Mouse (Mus musculus) C2C12 (cell line): Measurements from ENCODE around the gene P2ry14. TPM values are rescaled to one million over a fixed set of nuclear protein-coding genes. Genes with fewer than 3 reads are reported as not detected.

Experiments used
- H3K27me3 ChIP-seq: one replicate; pipeline ENCODE4 v1.6.1; 2011; ENCODE audit not compliant: control insufficient read depth, insufficient read depth, insufficient read length
- H3K36me3 ChIP-seq: one replicate; pipeline ENCODE4 v1.6.1; 2011; ENCODE audit not compliant: control insufficient read depth, insufficient read depth
- H3K4me3 ChIP-seq: one replicate; pipeline ENCODE4 v1.5.1; 2011; ENCODE audit warnings: mild to moderate bottlenecking, control low read depth; ENCODE audit not compliant: poor library complexity, insufficient read depth, severe bottlenecking
- H3K79me2 ChIP-seq: one replicate; pipeline ENCODE4 v1.6.1; 2011; ENCODE audit not compliant: control insufficient read depth, insufficient read depth
- H3K79me3 ChIP-seq: one replicate; pipeline ENCODE4 v1.6.1; 2011; ENCODE audit warnings: low read depth, control low read depth
- H3ac ChIP-seq: one replicate; pipeline ENCODE3; 2011; ENCODE audit warnings: low read depth; ENCODE audit not compliant: control insufficient read depth, insufficient read length
- CEBPB ChIP-seq: IDR thresholded peaks from one replicate; pipeline ENCODE4 v1.6.1; 2011; ENCODE audit warnings: low read depth, mild to moderate bottlenecking, control low read depth, moderate library complexity
- CTCF ChIP-seq: IDR thresholded peaks from one replicate; pipeline ENCODE4 v1.5.1; 2011; ENCODE audit not compliant: control insufficient read depth, insufficient read depth, insufficient read length
- FOSL1 ChIP-seq: IDR thresholded peaks from one replicate; pipeline ENCODE4 v1.8.0; 2011; ENCODE audit warnings: mild to moderate bottlenecking, low read length; ENCODE audit not compliant: poor library complexity, insufficient read depth, severe bottlenecking
- MAX ChIP-seq: IDR thresholded peaks from one replicate; pipeline ENCODE4 v1.6.1; 2011; ENCODE audit warnings: mild to moderate bottlenecking, control low read depth
- MYOD1 ChIP-seq: IDR thresholded peaks from one replicate; pipeline ENCODE4 v1.6.1; 2011; ENCODE audit warnings: low read depth; ENCODE audit not compliant: control insufficient read depth, insufficient read length
- MYOG ChIP-seq: IDR thresholded peaks from one replicate; pipeline ENCODE4 v1.6.1; 2011; ENCODE audit not compliant: control insufficient read depth, insufficient read length; ENCODE audit errors: extremely low read depth
- USF1 ChIP-seq: IDR thresholded peaks from one replicate; pipeline ENCODE4 v1.6.1; 2011; ENCODE audit warnings: low read depth, mild to moderate bottlenecking, control low read depth, moderate library complexity
- polyA plus RNA-seq: library from polyadenylated mRNA; unstranded; fragments of >200 nt; fragmentation: generic; extraction: Trizol; gene quantifications from one replicate; pipeline ENCODE4 v1.2.1, GENCODE M21; 2012; ENCODE audit warnings: missing spikeins

Gene P2ry14
- polyA plus RNA-seq, 1 experiment = not detected

GRCm38 (mm10) chr3:59131081-59131480, 22.3 kb downstream of the P2ry14 start:
- no peak overlapping the region for H3ac ChIP-seq
- H3K79me3 ChIP-seq = no peaks in the 10 kb centered on the region
- H3K4me3 ChIP-seq = no peak overlapping the region
- no peaks in the 10 kb centered on the region for H3K36me3 ChIP-seq
- no peak for TF ChIP-seq CTCF
- TF ChIP-seq MYOG = no peak
- TF ChIP-seq FOSL1 = no peak
- TF ChIP-seq MAX = no peak
- no peak for TF ChIP-seq MYOD1
- no peak for TF ChIP-seq CEBPB
- no peak for TF ChIP-seq USF1
- H3K27me3 ChIP-seq = no peaks in the 10 kb centered on the region
- no peaks in the 10 kb centered on the region for H3K79me2 ChIP-seq

GRCm38 (mm10) chr3:59130431-59130830, 23.0 kb downstream of the P2ry14 start:
- no peak overlapping the region for H3ac ChIP-seq
- no peak overlapping the region for H3K4me3 ChIP-seq
- no peaks in the 10 kb centered on the region for H3K79me2 ChIP-seq
- H3K36me3 ChIP-seq = no peaks in the 10 kb centered on the region
- H3K27me3 ChIP-seq = no peaks in the 10 kb centered on the region
- H3K79me3 ChIP-seq = no peaks in the 10 kb centered on the region
- no peak for TF ChIP-seq CEBPB
- no peak for TF ChIP-seq FOSL1
- no peak for TF ChIP-seq MAX
- TF ChIP-seq MYOG = no peak
- TF ChIP-seq CTCF = no peak
- no peak for TF ChIP-seq MYOD1
- TF ChIP-seq USF1 = no peak

GRCm38 (mm10) chr3:59129547-59129946, 23.9 kb downstream of the P2ry14 start:
- Histone ChIP-seq H3K36me3 (no peaks in the 10 kb centered on the region), H3K4me3 (no peak overlapping the region), H3K27me3 (no peaks in the 10 kb centered on the region), H3K79me2 (no peaks in the 10 kb centered on the region), H3ac (no peak overlapping the region), H3K79me3 (no peaks in the 10 kb centered on the region)
- TF ChIP-seq CEBPB = no peak
- TF ChIP-seq MYOG = no peak
- TF ChIP-seq USF1 = no peak
- no peak for TF ChIP-seq CTCF
- TF ChIP-seq FOSL1 = no peak
- no peak for TF ChIP-seq MAX
- no peak for TF ChIP-seq MYOD1

- Histone ChIP-seq H3K36me3 (no peaks in the 10 kb centered on the region), H3K4me3 (no peak overlapping the region), H3K79me3 (no peaks in the 10 kb centered on the region), H3K79me2 (no peaks in the 10 kb centered on the region), H3ac (no peak overlapping the region), H3K27me3 (no peaks in the 10 kb centered on the region)
- TF ChIP-seq FOSL1 (no peak), CTCF (no peak), MAX (no peak), CEBPB (no peak), USF1 (no peak), MYOD1 (no peak), MYOG (no peak)
Observed at GRCm38 (mm10) chr3:59128681-59129080, 24.7 kb downstream of the P2ry14 start.

- Histone ChIP-seq H3K27me3 (no peaks in the 10 kb centered on the region), H3K79me2 (no peaks in the 10 kb centered on the region), H3ac (no peak overlapping the region), H3K4me3 (no peak overlapping the region), H3K36me3 (no peaks in the 10 kb centered on the region), H3K79me3 (no peaks in the 10 kb centered on the region)
- no peak for TF ChIP-seq CEBPB
- no peak for TF ChIP-seq CTCF
- TF ChIP-seq FOSL1 = no peak
- no peak for TF ChIP-seq USF1
Observed at GRCm38 (mm10) chr3:59125783-59126555, 27.4 kb downstream of the P2ry14 start.

GRCm38 (mm10) chr3:59125022-59125421, 28.4 kb downstream of the P2ry14 start:
- no peak overlapping the region for H3K4me3 ChIP-seq
- H3K79me2 ChIP-seq = no peaks in the 10 kb centered on the region
- no peak overlapping the region for H3ac ChIP-seq
- H3K79me3 ChIP-seq = no peaks in the 10 kb centered on the region
- no peaks in the 10 kb centered on the region for H3K27me3 ChIP-seq
- no peaks in the 10 kb centered on the region for H3K36me3 ChIP-seq
- TF ChIP-seq CTCF = no peak
- no peak for TF ChIP-seq CEBPB
- no peak for TF ChIP-seq MAX
- TF ChIP-seq MYOG = no peak
- no peak for TF ChIP-seq FOSL1
- no peak for TF ChIP-seq USF1
- no peak for TF ChIP-seq MYOD1
